Mouse (Mus musculus): ENCODE measurements around the gene Fbxw8.

Gene Fbxw8

GRCm38 (mm10) chr5:118042599-118042998 is 112.7 kb downstream of the Fbxw8 start:
- no peak for DNase-seq (ENCODE audit: low spot score)

DNA sequence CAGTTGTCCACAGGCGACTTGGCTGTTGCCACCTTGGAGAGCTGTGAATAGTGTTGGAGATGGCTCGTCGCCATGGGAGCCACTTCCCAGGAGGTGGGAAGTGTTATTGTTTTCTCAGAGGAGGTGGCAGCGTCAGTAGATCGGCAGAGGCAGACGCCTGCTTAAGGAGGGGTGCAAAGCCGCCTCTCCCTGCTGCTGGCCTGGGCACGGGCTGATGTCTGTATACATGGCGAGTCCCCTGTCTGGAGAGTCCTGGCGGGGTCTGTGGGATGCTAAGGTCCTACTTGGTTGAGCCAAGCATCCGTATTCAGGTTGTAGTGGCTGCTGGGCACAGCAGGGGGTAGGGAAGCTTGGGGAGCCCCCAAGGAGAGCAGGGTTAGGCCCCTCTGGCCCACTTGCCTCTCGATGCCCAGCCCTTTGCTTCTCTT is 116.0 kb downstream of the Fbxw8 start:
- no peak for DNase-seq (ENCODE audit: low spot score)

- peak; percentile 93 for DNase-seq (ENCODE audit: low spot score)
These were observed 117.3 kb downstream of the Fbxw8 start for GRCm38 (mm10) chr5:118037798-118038484.

DNA sequence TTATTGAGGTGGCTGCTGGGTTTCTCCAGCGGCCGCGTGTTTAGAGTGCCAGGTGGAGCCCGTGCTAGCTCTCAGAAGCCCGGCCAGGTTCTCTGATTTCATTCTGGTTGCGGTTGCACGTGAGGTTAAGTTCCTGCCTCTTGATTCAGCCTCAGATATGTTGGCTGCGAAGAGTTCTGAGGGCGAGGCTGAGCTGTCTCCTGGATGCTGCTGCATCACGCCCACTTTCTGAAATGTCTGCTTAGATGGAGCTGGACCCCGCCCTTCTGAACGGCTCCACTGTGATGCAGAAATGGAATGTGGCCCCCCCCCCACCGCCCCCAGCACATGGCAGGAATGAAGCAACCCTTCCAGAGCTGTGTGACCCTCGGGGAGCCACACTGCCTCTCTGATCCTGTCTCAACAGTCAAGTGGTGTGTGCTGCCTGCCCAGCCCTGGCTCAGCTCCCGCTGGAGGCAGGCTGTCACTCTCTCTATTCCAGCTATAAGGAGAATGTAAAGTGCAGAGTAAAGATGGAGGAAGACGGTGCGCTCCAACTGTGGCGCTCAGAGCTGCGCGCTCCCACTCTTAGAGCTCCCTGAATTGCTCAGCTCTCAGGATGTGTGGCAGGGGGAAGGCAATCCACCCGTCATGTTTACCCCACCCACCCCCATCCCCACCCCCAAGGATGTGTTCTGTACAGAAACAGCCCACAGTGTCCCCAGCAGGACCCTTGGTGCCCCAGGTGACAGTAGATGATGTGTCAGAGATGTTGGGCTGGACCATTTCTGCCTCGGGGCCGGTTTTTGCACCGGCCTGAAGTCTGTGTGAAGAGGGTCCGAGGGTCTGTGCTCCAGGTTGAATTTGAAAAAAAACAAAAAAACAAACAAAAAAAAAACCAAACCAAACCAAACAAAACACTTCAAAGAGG is 118.1 kb downstream of the Fbxw8 start:
- DNase-seq (ENCODE audit: low spot score): peak; percentile 68

DNA sequence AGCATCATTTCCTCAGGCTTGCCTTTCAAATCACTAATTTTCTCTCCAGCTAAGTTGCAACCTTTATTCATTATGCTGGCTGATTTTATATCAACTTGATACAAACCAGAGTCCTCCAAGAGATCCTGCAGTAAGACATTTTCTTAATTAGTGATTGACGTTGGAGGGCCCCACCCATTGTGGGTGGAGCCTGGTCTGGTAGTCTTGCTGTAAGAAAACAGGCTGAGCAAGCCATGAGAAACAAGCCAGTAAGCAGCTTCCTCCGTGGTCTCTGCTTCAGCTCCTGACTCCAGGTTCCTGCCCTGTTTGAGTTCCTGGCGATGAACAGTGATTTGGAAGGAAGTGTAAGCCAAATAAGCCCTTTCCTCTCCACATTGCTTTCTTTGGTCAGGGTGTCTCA is 119.5 kb downstream of the Fbxw8 start:
- DNase-seq (ENCODE audit: low spot score): no peak

DNA sequence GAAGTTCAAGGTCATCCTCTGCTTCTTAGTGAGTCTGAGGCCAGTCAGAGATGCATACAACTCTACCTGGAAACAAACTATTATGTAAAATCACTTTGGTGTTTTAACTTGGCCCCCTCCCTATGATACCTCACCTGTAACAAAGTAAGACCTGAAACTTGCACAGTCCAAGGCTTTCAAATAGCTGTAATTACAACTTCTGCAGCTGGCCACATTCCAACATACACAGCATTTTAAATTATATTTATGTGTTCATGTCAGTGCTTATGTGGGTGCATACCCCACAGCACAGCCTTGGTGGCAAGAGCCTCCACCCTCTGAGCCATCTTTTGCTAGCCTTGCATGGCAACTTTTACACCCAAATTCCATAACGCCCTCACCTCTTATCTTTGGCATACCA is 120.6 kb downstream of the Fbxw8 start:
- no peak for DNase-seq (ENCODE audit: low spot score)

GRCm38 (mm10) chr5:118033740-118034139 is 121.5 kb downstream of the Fbxw8 start:
- no peak for DNase-seq (ENCODE audit: low spot score)

DNA sequence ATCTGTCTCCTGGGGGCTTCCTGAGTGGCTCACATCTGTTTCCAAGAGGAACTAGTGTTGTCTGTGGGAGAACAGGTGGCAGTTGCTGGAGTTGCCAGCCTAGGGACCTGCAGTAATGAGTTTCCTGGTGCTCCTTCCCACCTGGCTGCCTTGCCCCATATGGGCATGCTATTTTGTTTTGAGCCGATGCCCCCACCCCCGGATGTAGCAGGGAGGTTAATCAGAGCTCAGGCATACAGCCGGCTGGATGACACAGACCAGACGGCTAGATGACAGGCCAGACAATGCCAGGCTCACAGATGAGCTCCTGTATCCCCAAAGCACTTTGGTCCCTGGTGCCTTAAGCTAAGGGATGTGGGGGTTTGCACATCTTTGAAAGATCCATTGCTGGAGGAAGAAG is 121.9 kb downstream of the Fbxw8 start:
- peak; percentile 88 for DNase-seq (ENCODE audit: low spot score)

DNA sequence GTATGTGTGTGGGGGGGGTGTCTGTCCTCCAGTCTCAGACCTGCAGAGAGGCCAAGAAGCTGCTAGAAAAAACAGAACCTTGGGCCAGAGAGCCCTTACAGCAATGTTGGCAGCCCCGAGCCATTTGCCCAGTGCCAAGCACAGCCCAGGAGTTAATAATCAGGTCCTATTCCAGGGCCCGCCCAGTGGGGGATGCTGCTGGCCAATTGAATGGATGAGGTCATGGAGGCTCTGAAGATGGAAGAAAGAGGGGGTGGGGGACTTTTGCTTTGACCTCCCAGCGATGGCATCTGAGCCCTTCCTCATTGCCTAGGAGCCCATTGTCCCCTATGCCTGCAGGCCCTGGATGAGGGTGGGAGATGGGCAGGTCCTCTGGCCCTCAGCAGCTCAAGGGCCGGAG is 123.8 kb downstream of the Fbxw8 start:
- DNase-seq (ENCODE audit: low spot score): peak; percentile 81

- peak; percentile 64 for DNase-seq (ENCODE audit: low spot score)
These were observed 124.2 kb downstream of the Fbxw8 start for GRCm38 (mm10) chr5:118031059-118031458.

GRCm38 (mm10) chr5:118030022-118030675 is 125.1 kb downstream of the Fbxw8 start:
- DNase-seq (ENCODE audit: low spot score): no peak

GRCm38 (mm10) chr5:118029420-118029819 is 125.8 kb downstream of the Fbxw8 start:
- no peak for DNase-seq (ENCODE audit: low spot score)

GRCm38 (mm10) chr5:118029035-118029408 is 126.2 kb downstream of the Fbxw8 start:
- DNase-seq (ENCODE audit: low spot score): no peak

DNA sequence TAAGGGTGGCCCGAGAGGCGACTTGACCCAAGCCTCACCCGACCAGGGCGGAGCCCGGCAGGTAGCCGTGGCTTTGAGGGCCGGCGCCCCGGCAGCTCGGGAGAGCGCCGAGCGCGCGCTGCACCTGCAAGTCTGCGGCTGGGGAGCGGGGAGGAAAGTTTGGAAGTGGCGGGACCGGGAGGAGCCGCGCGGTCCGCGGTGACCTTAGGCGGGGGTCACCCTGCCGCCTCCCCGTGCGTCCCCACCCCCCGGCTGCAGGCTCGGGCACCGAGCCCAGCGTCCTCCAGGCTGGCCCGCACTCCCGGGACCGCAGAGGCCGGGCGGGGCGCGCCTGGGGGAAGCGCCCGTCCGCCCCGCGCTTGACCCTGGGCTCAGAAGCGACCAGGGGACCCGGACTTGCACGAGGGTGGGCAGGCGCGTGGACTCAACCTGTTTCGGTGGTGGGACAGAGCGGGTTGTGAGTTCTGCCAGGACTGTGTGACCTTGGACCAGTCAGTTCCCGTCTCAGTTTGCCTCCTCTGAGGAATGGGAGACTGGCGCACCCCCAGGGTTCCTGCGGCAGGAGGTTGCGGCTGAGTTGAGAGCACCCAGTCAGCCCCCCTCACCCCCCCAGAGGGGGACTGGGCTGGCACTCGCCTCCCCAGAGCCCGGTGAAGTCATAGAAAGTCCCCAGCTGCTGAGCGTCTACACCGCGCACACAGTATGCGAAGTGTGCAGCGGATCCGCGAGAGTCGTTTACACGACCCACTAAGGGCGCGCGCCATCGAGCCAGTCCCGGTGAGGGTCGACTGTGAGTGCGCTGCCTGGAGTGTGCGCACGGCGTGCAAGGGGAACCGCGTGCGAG is 126.9 kb downstream of the Fbxw8 start:
- no peak for DNase-seq (ENCODE audit: low spot score)

- peak; percentile 55 for DNase-seq (ENCODE audit: low spot score)
These were observed 127.5 kb downstream of the Fbxw8 start, which contains the start of gene Tesc for GRCm38 (mm10) chr5:118027698-118028190. Tesc (plus strand) TSS chr5:118027743.

DNA sequence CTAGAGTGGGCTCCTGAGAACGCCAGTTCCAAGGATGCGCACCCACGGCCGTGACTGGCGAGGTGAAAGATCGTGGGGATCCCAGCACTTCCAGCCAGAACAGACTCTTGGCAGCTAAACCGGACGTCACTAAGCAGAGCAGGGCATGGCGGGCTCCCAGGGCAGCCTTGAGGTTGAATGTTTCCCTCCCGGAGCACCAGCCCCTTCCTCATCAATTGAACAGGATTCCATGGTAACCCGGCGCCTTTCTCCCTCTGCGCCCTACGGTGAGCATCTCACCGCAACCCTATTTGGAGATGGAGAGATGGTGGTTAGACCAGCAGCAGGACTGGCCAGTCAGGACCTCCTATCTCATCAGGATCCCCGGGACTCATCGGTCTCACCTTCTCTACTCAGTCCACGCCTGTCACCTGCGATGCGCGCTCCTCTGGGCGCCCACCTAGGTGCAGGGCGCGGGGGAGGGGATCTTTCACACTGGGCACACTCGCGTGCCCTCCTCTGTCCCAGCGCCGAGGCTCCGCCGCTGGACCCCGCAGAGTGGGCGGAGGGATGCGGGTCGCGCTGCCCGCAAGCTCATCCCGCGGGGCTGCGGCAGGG is 128.1 kb downstream of the Fbxw8 start:
- DNase-seq (ENCODE audit: low spot score): peak; percentile 40

DNA sequence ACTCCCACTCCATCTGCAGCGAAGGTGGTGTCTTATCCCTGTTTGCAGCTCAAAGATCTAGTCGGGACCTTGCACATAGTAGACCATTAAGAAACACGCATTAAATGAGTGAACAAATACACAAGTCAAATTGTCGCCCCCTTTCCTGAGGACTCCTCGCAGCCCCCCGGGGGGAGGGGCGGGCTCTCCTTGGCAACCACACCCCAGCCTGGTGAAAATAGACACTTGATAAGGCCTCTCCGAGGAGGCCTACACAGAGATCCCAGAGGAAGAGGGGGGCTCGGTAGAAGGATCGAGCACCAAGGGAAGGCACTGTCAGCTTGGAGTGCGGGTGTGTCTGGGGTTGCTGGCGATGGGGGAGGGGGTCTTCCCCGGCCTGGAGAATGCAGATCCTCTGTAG is 128.9 kb downstream of the Fbxw8 start:
- DNase-seq (ENCODE audit: low spot score): no peak

DNA sequence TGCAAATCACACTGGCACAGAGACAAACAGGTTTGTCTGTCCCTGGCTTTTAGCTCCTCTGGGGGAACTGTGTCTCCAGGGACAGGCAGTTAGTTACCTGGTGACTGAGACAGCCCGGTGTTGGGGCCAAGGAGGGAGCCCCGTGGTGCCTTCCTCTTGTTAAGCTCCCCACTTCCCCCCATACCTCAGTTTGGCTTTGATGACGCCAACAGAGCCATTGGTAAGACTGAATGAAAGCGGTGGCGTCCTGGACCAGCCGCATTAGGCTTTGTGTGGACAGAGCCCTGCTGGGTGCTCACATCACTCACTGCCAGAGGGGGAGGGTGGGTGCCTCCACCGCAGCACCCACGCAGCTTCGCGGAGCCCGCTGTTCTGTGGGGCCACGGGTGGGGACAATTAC is 129.4 kb downstream of the Fbxw8 start:
- no peak for DNase-seq (ENCODE audit: low spot score)

GRCm38 (mm10) chr5:118023053-118023452 is 132.2 kb downstream of the Fbxw8 start:
- no peak for DNase-seq (ENCODE audit: low spot score)

DNA sequence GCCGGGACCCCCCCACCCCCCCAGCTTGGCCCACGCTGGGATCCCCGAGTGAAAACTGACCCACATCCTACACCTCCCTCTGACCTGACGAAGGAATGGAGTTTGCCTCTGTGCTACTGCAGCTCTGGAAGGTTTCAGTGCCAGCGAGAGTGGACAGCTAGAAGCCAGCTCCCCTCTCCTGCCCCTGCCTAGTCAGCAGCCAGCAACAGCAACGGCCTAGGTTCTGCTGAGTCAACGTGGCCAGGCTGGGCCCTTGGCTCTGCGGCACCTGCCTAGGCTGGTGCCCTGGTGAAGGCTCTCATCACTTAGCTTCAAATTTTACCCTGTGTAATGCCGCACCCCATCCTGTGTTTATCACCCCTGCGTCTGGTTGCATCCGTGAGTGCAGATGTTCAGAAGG is 135.4 kb downstream of the Fbxw8 start:
- peak; percentile 58 for DNase-seq (ENCODE audit: low spot score)

- no peak for DNase-seq (ENCODE audit: low spot score)
These were observed 137.7 kb downstream of the Fbxw8 start for GRCm38 (mm10) chr5:118017527-118017926.

Measured in MN1 (cell line).